ENCODE assay signal across 9 mouse cellular contexts in the genomic region with DNA sequence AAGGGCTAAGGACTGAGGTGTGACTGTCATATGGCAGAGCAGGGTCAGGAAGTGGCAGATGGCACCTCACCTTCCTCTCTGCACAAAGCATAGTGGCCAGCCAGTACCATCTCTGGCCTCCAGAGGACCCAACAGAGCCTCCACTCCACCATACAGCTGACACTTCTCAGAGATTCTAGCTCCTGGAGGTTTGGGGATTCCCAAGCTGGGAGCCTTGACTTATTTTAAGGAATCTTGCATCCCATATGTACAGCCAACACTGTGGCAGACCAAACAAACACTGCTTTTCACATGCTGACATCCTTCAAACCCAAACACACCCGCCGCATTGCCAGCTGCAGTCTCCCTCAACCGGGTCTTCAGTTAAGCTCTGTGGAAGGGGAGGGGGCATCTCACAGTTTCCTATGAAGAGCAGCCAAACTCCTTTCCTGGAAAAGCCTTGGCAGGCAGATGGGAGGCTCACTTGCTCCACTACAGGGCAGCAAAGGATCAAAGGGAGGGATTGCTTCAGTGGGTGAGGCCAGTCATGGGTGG.
A peak's percentile ranks its signal among the peaks of the same experiment; 100 is the strongest.
DNase-seq lines count a peak whose midpoint lies in the region; ATAC-seq and TF ChIP-seq lines count a peak whose summit lies in the region.
"Had no signal": no experiment of that assay in that cellular context is flagged by ENCODE, and none has a peak within 500 bp of the region (broad histone marks: within the 10 kb centered on the region; RNA-seq: fewer than 3 reads in every experiment).

No protein-coding gene starts in this region.

- no peak overlapping the region for H3K4me3 ChIP-seq in embryonic facial prominence, embryonic 14.5 days (ENCODE audit: low read depth, low read length)
- H3K4me3 ChIP-seq in embryonic facial prominence, embryonic 10.5 days = no peak overlapping the region
- no peak overlapping the region for H3K4me3 ChIP-seq in lung, embryonic 14.5 days (ENCODE audit: low read depth, low read length)

- H3K27me3 ChIP-seq in embryonic facial prominence, embryonic 14.5 days (replicated peaks; ENCODE audit: control insufficient read depth, insufficient read depth, low read length) = no peaks in the 10 kb centered on the region
- no peaks in the 10 kb centered on the region for H3K27me3 ChIP-seq in embryonic facial prominence, embryonic 10.5 days (replicated peaks; ENCODE audit: low read depth, poor library complexity, severe bottlenecking)
- H3K27me3 ChIP-seq in lung, embryonic 14.5 days (ENCODE audit: insufficient read depth, low read length) = no peaks in the 10 kb centered on the region

- no peaks in the 10 kb centered on the region for H3K36me3 ChIP-seq in embryonic facial prominence, embryonic 14.5 days (ENCODE audit: control insufficient read depth, insufficient read depth, low read length)
- H3K36me3 ChIP-seq in embryonic facial prominence, embryonic 10.5 days (replicated peaks) = no peaks in the 10 kb centered on the region
- H3K36me3 ChIP-seq in lung, embryonic 14.5 days (ENCODE audit: insufficient read depth) = no peaks in the 10 kb centered on the region

- no peak overlapping the region for H3K27ac ChIP-seq in embryonic facial prominence, embryonic 14.5 days (replicated peaks; ENCODE audit: low read depth, low read length)
- no peak overlapping the region for H3K27ac ChIP-seq in embryonic facial prominence, embryonic 10.5 days (replicated peaks)
- H3K27ac ChIP-seq in lung, embryonic 14.5 days (ENCODE audit: low read depth) = peak overlapping the region; percentile 33; the same call in 1 of the 2 replicates

- TF ChIP-seq CTCF in lung, embryonic 14.5 days (IDR thresholded peaks at IDR 0.05; ENCODE audit: low read depth) = peak; percentile 46; the same call in 1 of the 2 replicates

- H3K9me3 ChIP-seq in embryonic facial prominence, embryonic 14.5 days (ENCODE audit: control insufficient read depth, low read length) = no peaks in the 10 kb centered on the region
- no peaks in the 10 kb centered on the region for H3K9me3 ChIP-seq in embryonic facial prominence, embryonic 10.5 days
- H3K9me3 ChIP-seq in lung, embryonic 14.5 days (ENCODE audit: low read depth, low read length) = no peaks in the 10 kb centered on the region

- H3K9ac ChIP-seq in embryonic facial prominence, embryonic 14.5 days (ENCODE audit: low read depth, low read length) = no peak overlapping the region
- no peak overlapping the region for H3K9ac ChIP-seq in lung, embryonic 14.5 days

- peak; percentile 45; the same call in 1 of the 2 replicates for ATAC-seq in embryonic facial prominence, embryonic 14.5 days (ENCODE audit: low read depth)
- ATAC-seq in lung, embryonic 14.5 days (ENCODE audit: insufficient read depth) = peak; percentile 81

- 0 out of 2 replicates have a peak, but pooled peaks cover 3% of the 10 kb centered on the region for H3K4me1 ChIP-seq in embryonic facial prominence, embryonic 14.5 days (ENCODE audit: control insufficient read depth, insufficient read depth, low read length)
- 0 out of 2 replicates have a peak, but pooled peaks cover 3% of the 10 kb centered on the region for H3K4me1 ChIP-seq in embryonic facial prominence, embryonic 10.5 days
- 0 out of 2 replicates have a peak, but pooled peaks cover 8% of the 10 kb centered on the region for H3K4me1 ChIP-seq in lung, embryonic 14.5 days (ENCODE audit: insufficient read depth)

- H3K4me2 ChIP-seq in embryonic facial prominence, embryonic 14.5 days (ENCODE audit: low read depth, low read length) = no peak overlapping the region
- H3K4me2 ChIP-seq in lung, embryonic 14.5 days = no peak overlapping the region

- DNase-seq in embryonic facial prominence, embryonic 14.5 days (ENCODE audit: low spot score) = peak; percentile 63
- DNase-seq in embryonic facial prominence, embryonic 10.5 days (ENCODE audit: low spot score) = no peak
- DNase-seq in lung, embryonic 14.5 days = peak; percentile 73
- no peak for DNase-seq in lung, postnatal 36 days
- peak; percentile 64 to 66 for DNase-seq in cerebellum, postnatal 36 days
- DNase-seq in natural killer cell, adult 2 months (ENCODE audit: low spot score in 2 of 2) = peak; percentile 63 to 73
- no peak for DNase-seq in c-Kit-positive CD71-positive TER-119-positive erythroid progenitor cells, embryonic 14.5 days (ENCODE audit: low spot score)
- no peak for DNase-seq in adrenal gland, adult 8-10 months
- DNase-seq: kidney, postnatal 14 days had no signal

- WGBS in embryonic facial prominence, embryonic 14.5 days = 57% methylated on average over 3 of the region's 3 CpGs
- 74% methylated on average over 3 of the region's 3 CpGs for WGBS in embryonic facial prominence, embryonic 10.5 days
- 24% methylated on average over 3 of the region's 3 CpGs for WGBS in lung, embryonic 14.5 days

Comparison
In these comparisons a context has a peak if more than half of its experiments do, and no peak if none do; other contexts are left out.
1. DNase-seq: peak in embryonic facial prominence, embryonic 14.5 days (single experiment), lung, embryonic 14.5 days (single experiment), cerebellum, postnatal 36 days (2 of 2) and natural killer cell, adult 2 months (2 of 2); none in embryonic facial prominence, embryonic 10.5 days (single experiment), lung, postnatal 36 days (single experiment), c-Kit-positive CD71-positive TER-119-positive erythroid progenitor cells, embryonic 14.5 days (single experiment) and adrenal gland, adult 8-10 months (single experiment).